Mouse (Mus musculus): ENCODE results near the gene A430078G23Rik. TPM values are rescaled to one million over a fixed set of nuclear protein-coding genes. Genes with fewer than 3 reads are reported as not detected.

A430078G23Rik gene
- total RNA-seq, 2 experiments from 2014 or later, result 0.25 TPM; not detected in 1

DNA sequence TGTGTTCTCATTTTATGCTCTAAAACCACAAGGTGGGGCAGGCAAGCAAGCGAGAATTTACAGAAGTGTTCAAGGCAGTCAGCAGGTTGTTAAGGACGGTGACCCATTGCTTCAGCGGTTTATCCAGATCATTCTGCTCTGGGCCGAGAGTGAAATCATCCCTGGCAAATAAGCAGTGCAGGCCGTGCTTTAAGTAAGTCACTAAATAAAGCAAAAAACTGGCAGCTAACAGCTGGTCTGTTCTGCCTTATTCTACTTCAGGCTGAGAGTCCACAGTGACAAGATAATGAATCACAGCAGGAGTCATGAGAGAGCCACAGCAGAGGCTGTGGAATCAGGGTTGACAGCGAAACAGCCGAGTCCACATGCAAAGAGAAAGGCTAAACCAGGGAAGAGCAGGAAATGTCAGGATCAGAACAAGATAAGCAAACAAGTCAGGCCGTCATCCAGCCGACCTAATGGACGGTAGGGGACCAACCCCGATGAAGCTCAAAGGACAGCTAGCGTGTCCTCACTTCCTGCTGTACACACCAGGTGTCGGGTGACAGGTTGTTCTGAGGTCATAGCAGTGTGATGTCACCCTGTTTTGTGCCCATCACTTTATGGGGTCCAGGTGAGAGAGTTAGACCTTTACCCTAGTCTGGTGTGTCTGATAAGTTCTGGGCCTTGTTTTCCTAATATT lies 4.9 kb upstream of the A430078G23Rik start:
- DNase-seq, result no peak

DNA sequence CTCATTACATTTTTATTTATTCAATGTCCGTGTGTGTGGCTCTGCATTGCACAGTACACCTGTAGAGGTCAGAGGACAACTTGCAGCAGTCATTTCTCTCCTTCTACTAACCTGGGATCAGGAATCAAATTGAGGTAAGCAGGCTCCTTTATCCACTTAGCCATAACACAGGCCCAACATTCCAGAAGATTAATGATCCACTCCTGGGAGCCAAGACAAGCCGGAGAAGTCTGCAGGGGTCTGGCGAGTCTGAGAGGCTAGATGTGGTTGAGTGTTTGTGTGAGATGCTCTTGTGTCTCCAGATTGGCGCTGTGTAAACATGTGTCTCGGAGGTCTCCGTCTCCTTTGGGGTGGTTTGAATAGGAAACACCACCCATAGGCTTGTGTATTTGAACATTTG lies 2.5 kb upstream of the A430078G23Rik start:
- DNase-seq, result no peak

DNA sequence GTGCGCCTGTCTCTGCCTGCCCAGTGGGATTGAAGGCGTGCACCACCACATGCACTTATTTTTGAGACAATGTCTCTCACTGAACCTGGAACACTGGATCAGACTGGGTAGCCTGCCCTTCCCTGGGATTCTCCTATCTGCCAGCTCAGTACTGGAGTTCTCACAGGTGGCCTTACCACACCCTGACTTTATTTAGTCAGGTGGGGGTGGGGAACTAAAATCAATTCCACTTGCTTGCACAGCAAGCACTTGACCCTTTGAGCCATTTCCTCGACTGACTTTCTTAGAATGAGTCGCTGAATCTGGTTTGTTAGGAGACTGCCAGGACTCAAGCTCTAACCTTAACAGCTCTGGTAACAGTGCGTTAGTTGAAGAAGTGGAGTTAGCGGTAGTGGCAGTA lies 500 bp upstream of the A430078G23Rik start:
- no peak for DNase-seq

DNA sequence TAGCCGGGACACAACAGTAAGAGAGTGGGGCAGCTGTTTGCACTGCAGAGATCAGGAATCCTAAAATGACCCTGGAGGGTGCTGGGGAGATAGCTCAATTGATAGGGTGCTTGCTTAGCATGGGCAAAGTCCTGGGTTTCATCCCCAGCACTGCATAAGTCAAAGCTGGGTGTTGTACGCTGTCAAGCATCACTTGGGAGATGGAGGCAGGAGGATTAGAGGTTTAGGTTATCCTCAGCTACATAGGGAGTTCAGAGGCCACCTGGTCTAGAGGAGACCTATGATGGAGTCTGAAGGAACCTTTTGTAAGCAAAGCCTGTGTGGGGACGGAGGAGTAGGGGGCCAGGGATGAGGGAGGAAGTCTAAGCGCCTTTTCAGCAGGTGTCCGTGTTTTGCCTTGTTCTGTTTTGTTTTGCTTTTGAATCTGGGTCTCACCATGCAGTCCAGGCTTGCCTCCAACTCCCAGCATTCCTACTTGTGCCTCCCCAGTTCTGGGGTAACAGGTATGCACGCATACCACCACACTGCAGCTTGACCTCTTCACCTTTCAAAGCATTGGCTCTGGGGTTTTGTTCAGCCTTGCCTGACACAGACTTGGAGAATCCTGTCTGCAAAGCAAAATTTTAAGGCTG lies 712 bp downstream of the A430078G23Rik start:
- no peak for DNase-seq

DNA sequence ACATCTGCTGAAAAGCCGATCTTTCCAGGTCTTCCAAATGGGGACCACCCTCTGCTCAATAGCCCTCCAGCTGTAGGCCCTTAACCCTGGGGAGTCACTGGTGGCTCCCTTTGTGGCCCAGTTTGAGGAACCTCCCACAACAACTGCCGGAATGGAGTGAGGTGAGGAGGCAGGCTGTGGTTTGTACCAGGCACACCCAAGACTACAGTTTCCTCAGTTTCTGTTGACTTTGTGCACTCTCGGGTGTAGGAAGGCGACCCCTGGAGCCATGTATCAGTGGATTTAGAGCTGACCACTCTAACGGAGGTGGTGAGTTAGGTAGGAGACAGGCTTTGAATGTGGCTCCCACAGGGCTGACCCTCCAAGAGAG lies 1.2 kb downstream of the A430078G23Rik start:
- DNase-seq, result no peak

DNA sequence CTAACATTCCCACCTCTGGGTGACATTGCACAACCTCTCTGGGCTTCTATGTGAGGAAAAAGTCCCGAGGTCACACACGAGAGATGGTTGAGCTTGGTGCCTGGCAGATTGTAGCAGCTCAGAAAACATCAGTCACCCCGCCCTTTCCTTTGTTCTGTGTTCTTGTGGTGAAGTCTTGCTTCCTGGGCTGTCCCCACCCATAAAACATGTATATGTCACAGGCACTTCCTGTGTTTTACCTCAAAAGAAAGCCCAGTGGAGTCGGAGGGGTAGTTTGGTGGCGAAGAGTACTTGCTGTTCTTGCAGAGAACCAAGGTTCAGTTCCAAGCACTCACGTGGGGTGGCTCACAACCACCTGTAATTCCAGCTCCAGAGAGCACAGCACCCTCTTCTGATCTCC lies 2.4 kb downstream of the A430078G23Rik start:
- DNase-seq, result no peak

DNA sequence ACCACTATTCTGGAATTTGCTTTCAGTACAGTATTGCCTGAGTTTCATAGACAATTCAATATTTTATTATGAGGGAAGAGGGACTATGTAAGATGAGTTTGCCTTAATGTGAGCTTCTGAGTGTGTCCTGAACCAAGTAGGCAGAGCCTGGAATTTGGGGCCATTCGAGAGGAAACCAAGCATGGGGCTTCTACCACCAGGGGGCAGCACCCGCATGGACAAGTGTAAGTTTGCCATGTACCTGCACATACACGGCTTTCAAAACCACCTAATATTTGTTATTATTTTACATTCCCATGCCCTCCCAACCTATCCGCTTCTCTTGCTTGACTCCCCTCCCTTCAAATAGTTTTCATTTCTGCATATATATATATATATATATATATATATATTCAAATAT lies 4.8 kb downstream of the A430078G23Rik start:
- DNase-seq, result peak; percentile 72 to 81

DNA sequence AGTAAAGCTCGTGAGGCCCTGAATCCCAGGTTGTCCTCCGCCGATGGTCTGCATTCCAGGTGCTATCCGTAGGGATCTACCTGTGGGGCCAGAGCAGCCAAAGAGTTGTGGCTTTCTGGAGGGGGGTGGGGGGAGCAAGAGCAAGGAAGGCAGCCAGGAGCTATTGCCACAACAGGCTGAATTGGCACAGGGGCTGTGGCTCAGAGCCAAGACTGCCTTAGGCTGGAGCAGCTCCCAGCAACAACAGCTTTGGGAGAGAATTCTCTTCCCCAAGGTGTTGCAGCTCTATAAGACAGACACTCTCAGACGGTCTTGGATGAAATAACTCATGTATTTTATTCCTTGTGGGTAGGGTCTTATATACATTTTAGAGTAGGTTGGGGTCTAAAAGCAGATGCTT lies 13.9 kb downstream of the A430078G23Rik start:
- DNase-seq, result no peak

DNA sequence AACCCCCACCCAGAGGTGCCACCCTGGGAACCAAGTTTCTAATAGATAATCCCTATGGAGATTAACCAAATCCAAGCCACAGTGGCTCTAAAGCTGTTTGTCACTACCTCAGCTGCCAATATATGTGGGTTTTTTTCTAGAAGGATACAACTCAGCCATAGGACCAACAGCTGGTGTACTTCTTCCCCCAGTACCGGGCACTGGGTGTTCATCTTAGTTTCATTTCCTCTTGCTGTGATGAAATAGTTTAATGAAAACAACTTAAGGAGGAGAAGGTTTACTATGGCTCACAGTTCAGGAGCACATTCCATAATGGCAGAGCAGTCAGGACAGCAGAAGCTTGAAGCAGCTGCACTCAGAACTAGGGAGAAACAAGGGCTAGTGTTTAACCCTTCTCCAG lies 14.9 kb downstream of the A430078G23Rik start:
- no peak for DNase-seq

DNA sequence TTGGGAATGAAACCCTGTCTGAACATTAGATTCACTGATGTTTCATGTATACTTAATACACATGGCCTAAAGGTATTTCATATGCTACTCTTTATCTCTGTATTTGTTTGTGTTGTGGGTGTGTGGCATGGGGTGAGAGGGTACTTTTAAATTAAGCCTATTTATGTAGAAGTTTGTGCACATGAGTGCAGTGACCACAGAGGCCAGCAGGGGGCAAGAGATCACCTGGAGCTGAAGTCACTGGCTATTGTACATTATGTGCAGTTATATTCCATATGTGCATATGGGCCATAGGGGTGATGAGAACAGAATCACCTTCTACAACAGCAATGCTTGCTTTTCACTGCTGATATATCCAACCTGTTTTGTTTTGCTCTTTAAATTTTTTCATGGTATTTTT lies 22.5 kb downstream of the A430078G23Rik start:
- DNase-seq, result no peak

DNA sequence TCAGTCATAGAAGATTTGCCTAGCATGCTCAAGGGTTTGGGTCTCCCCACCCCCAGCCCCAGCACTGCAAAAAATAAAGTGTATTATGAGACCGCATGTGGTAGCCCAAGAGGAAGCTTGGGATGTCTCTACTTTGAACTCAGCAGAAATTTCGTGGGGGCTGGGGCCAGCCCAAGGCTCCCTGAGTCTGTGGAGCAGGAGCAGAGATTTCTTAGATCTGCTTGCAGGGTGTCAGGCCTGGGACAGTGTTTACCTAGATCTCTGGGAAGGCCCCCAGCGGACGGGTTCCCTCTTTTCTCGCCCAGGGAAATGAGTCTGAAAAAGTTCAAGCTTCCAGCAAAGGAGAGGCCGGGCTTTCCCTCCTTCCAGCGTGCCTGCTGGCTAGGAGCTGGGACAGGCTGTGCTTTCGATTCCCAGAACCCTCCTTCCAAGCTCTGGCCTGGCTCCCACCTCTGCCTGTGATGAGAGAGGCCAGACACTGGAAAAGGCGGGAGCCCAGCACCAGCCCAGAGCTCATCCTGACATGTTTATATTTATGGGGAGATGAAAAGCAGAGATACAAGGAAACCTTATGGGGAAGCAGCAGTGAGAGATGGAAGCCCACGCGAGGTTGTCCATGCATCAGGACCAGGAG lies 23.5 kb downstream of the A430078G23Rik start:
- no peak for DNase-seq

DNA sequence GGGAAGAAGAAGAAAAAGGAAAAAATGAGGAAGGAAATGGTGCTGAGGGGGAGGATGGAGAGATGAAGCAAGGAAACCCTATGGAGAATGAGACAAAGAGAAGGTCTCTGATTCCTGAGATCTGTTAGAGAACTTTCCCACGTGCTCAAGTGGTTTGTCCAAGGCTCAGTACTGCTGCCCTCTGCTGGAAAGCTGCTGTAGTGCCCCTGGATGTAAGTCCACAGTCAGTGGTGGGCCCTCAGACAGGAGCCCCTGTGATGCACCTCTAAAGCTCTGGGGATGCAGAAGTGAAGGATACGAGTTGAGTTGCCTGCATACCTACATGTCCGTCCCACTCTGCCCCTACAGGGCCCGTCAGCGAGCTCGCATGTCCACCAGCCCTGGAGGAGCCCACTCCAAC lies 34.1 kb downstream of the A430078G23Rik start:
- peak; percentile 35 to 54 for DNase-seq

DNA sequence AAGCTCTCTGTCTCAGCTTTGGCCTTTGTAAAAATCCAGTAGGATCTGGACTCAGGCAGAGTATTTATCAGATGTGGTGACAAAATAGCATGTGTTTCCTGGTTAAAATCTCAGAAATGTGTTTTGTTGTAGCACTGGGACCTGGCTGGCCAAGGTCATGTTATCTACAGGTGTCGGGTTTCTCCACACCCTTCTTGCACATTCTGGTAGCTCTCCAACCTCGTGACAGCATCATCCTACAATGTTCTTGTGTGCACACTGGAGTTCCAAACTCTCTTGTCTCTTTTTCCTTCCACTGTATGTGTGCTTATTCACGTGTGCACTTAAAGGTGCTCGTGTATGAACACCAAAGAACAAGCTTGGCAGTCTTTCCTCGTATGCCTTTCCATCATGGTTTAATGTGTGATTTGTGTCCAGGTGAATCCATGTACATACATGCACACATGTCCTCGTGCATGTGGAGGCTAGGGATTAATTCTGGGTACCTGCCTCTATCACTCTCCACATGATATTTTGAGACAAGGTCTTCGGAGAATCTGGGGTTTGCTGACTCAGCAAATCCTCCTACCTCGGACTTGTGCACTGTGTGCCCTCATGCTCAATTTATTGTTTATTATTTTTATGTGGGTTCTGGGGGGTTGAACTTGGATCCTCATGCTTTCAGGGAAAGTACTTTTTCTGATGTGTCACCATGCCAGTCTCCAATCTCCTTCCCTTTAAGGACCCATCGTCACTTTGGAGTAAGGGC lies 35.5 kb downstream of the A430078G23Rik start:
- no peak for DNase-seq

DNA sequence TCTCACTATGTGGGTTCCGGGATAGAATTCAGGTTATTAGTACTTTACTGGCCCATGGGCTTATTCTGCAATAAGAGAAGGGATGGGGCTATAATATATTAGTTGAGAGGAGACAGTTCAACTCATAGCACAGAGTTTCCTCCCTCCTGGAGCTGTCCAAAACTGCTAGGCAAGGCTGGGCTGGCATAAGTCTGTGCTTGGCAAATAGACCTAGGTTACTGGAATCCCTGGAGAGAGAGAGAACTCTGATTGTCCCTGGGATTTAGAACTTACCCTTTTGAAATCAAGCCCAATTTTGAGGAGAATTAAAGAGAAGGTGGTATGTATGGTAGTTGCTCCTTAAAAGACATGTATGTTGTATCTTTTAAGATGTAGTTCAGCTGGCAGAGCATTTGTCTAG lies 36.3 kb downstream of the A430078G23Rik start:
- no peak for DNase-seq

DNA sequence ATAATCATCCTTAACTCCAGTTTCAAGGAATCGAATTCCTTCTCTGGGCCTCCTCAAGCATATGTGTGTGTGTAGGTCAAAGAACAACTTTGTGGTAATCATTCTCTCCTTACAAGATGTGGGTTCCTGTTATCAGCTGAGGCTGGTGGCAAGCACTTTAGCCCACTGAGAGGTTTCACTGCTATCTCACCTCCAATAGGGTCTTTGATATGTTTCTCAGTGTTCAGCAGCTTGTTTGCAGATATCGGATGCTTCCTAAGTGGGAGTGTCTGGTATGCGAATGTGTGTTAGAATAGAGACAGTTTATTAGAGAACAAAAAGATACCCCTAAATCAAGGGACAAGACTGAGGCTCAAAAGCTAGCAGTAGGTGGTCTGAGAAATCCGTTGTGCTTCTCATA lies 39.1 kb downstream of the A430078G23Rik start:
- no peak for DNase-seq

DNA sequence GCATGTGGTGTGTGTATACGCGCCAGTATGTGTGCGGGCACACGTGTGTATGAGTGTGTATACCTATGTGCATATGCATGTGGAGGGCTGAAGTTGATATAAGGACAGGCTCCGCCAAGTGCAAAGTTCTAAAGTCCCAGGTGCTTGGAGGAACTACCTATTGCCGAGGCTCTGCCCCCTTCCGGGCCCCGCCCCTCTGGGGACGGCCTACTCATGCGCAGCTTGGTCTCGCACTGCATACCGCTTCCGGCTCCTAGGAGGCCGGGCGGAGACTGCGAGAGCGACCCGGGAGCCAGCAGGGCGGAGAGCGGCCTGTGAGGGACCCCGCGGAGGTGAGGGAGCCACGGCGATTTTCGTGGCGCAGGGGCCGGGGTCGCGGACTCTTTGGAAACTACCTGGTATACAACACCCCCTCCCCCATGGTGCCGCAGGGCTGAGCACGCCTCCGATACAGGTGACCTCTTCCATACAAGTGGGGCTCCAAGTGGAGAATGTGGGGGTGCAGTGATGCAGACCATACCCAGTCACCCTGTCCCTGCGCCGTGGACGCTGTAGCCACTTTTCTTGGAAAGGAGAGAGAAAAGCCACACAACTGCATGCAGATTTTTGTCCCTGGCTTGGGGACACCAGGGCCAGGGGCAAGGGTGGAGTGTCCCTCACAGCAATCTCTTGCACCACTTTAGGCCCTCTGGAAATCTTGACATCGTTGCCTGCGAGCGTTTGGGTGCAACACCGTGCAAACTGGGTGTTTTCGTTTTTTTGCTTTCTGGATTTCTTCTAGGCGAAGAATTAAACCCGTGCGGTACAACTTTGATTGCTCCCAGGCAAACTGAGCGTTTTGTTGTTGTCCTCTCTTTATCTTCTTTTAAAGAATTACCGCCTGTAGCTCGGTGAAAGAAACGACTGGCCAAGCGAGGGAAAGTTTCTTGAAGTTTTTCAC lies 39.8 kb downstream of the A430078G23Rik start, which contains the start of gene Arhgef18:
Gene Arhgef18, plus strand, starts transcription at position 236 of the 940 bp plus-strand sequence.
- DNase-seq, result peak; percentile 84 to 85

DNA sequence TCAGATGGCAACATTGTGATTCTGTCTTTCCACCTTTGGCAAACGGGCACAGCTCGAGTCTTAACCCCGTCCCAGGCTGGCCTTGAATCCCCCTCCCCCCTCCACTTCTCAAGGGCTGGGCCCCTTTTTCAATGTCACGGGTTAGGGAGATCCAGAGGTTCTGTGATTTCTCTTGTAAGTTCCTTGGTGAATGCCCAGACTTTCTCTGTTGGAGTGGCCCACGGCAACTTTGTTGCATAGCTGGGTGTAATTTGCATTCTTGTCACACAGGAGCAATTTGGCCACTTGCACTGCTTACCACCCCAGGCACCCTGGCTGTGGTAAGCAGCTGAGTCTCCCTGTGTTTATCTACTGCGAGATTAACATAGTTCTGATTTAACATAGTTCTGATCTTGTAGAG lies 41.4 kb downstream of the A430078G23Rik start:
- DNase-seq, result no peak

DNA sequence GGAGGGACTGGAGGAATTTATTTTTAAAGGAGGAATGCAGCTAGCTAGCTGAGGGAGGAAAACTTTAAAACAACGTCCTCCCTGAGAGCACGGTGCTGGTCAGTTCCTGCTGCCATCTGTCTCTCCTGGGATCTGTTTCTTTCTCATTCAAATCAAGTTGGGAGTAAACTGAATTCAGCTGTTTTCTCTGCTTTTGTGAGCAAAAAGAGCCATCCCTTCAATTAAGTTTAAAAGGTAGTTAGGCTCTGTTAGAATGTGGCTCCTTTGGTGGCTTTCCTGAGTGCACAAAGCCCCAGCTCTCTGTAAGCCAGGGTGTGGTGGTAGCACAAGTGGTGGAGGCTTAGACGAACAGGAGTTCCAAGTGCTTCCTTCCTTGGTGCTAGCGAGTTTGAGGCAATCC lies 42.0 kb downstream of the A430078G23Rik start:
- DNase-seq, result no peak

DNA sequence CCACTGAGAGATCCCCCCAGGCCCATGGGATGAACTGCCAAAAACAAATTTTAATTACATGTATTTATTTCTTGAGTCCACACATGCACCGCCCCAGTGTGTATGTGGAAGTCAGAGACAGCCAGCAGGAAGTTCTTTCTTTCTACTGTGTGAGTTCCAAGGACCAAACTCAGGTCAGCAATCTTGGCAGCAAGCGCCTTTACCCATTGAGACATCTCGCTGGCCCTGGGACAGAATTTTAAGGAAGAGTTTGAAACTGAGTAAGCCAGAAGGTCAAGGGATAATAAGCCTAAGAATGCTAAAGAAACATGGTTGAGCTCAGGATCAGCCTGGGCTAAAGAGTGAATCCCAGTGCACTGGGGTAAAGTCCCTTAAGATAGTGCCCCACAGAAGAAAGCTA lies 44.4 kb downstream of the A430078G23Rik start:
- no peak for DNase-seq

DNA sequence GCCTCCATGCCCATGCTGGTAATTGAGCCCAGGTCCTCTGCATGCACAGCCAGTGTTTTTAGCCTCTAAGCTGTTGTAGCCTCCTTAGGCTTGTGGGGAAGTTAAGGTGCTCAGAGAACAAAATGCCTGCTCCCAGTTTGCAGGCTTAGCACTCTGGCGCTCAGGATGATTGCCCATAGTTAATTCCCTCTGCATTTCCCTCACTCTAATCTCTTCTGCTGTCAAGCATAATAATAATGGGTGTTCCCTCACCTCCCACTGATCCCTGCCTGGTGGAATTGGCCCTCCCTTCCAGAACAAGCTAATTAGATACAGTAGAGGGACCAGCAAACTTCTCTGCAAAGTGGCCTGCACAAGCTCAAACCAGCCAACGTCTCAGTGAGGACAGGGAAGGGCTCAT lies 47.3 kb downstream of the A430078G23Rik start:
- DNase-seq, result no peak

DNA sequence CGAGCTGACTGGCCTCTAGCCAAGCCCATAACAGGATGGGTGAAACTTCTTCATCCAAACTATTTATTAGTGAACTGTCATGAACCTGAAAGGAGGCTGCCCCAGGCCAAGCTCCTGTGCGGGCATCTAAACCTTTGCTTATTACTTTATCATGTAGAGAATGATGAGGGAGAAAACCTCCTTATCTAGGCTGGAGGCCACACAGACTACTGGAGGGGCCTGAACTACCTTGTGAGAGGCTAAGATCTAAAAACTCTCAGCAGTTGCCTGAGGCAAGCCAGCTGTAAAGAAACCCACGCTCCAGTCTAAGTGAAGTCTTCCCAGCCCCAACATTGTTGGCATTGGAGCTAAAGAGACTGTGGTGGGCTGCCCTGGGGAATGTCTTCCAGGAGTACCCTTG lies 54.2 kb downstream of the A430078G23Rik start:
- no peak for DNase-seq

DNA sequence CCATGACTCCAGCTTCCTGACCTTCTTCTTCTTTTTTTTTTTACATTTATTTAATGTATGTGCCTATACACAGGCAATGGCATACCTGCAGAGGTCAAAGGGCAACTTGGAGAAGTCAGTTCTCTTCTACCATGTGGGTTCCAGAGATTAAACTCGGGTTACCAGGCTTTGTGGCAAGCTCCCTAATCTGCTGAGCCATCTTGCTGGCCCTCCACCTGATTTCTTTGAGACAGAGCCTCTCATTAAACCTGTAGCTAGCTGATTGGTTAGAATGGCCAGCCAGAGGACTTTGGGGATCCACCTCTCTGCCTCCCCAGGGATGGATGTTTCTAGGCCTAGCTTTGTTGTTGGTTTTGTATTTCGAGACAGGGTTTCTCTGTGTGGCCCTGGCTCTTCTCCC lies 57.9 kb downstream of the A430078G23Rik start:
- no peak for DNase-seq

Data from layer of hippocampus, postnatal 36 days (tissue).